Mouse (Mus musculus) MEL (cell line): ENCODE measurements at regions not wholly inside any gene's neighbourhood (a gene's known extent, or its start where the extent isn't known, plus 50 kb on each side); places are given as distances from the start of the nearest gene placed in this dataset.

ENCODE experiments used
- DNase-seq: peaks from one replicate; pipeline ENCODE4 v3.0.0; 2011; ENCODE audit warnings: low read depth, low spot score
- H3K27ac ChIP-seq: 2 replicates; pipeline ENCODE4 v1.5.1; 2012; ENCODE audit warnings: low read depth, mild to moderate bottlenecking, control low read depth, low read length, moderate library complexity; ENCODE audit not compliant: control insufficient read depth
- H3K27me3 ChIP-seq, 2 experiments: fragments of 150-350 bp in 1 of 2; sonication (generic) in 1 of 2; 2 replicates each; pipeline ENCODE4 v1.6.1; 2012; ENCODE audit warnings: low read length in 2 of 2, mild to moderate bottlenecking in 2 of 2, improper control_type of control experiment in 1 of 2, moderate library complexity in 1 of 2; ENCODE audit not compliant: insufficient read depth in 2 of 2, control insufficient read depth in 1 of 2
- H3K36me3 ChIP-seq, 2 experiments: 2 replicates each; pipeline ENCODE4 v1.6.1; 2012 to 2014; ENCODE audit warnings: low read length in 2 of 2, improper control_type of control experiment in 1 of 2, inconsistent platforms in 1 of 2, mild to moderate bottlenecking in 1 of 2; ENCODE audit not compliant: insufficient read depth in 2 of 2, control insufficient read depth in 1 of 2
- H3K4me1 ChIP-seq, 2 experiments: fragments of 150-350 bp in 1 of 2; sonication (generic) in 1 of 2; 2 replicates each; pipeline ENCODE4 v1.6.1; 2012; ENCODE audit warnings: low read length in 2 of 2, improper control_type of control experiment in 1 of 2, mild to moderate bottlenecking in 1 of 2; ENCODE audit not compliant: insufficient read depth in 2 of 2, control insufficient read depth in 1 of 2
- H3K4me3 ChIP-seq, 2 experiments: fragments of 150-350 bp in 1 of 2; sonication (generic) in 1 of 2; 2 replicates each; pipeline ENCODE4 v1.5.1; 2012; ENCODE audit warnings: low read depth in 2 of 2, low read length in 2 of 2, mild to moderate bottlenecking in 2 of 2, moderate library complexity in 2 of 2, control low read depth in 1 of 2, improper control_type of control experiment in 1 of 2; ENCODE audit not compliant: control insufficient read depth in 1 of 2, insufficient read depth in 1 of 2
- H3K79me2 ChIP-seq: 2 replicates; pipeline ENCODE4 v1.6.1; 2012; ENCODE audit warnings: mild to moderate bottlenecking, low read length, moderate library complexity; ENCODE audit not compliant: control insufficient read depth, poor library complexity, insufficient read depth
- H3K9ac ChIP-seq: 2 replicates; pipeline ENCODE4 v1.6.1; 2012; ENCODE audit warnings: low read depth, mild to moderate bottlenecking, control low read depth, low read length, moderate library complexity; ENCODE audit not compliant: control insufficient read depth, poor library complexity, severe bottlenecking
- H3K9me3 ChIP-seq: fragments of 150-350 bp; sonication (generic); replicated peaks from 2 replicates; pipeline ENCODE4 v1.6.1; 2012; ENCODE audit warnings: mild to moderate bottlenecking, low read length, improper control_type of control experiment, moderate library complexity; ENCODE audit not compliant: insufficient read depth
- CTCF ChIP-seq, 3 experiments: IDR thresholded peaks in 2 of 3; conservative IDR thresholded peaks in 1 of 3; 2 replicates each; pipeline ENCODE4 v1.5.1; 2011 to 2012; ENCODE audit warnings: low read length in 3 of 3, low read depth in 2 of 3, mild to moderate bottlenecking in 2 of 3, improper control_type of control experiment in 1 of 3, inconsistent platforms in 1 of 3, mixed read lengths in 1 of 3, moderate library complexity in 1 of 3; ENCODE audit not compliant: control insufficient read depth in 1 of 3, insufficient read depth in 1 of 3, poor library complexity in 1 of 3, severe bottlenecking in 1 of 3
- E2F4 ChIP-seq: IDR thresholded peaks from 2 replicates; pipeline ENCODE4 v1.6.1; 2011; ENCODE audit warnings: low read depth, low read length, improper control_type of control experiment, borderline replicate concordance
- GABPA ChIP-seq: IDR thresholded peaks from 2 replicates; pipeline ENCODE4 v1.6.1; 2012; ENCODE audit warnings: low read depth, mild to moderate bottlenecking, inconsistent platforms, low read length, improper control_type of control experiment, moderate library complexity
- GATA1 ChIP-seq: IDR thresholded peaks from 2 replicates; pipeline ENCODE4 v1.6.1; 2011; ENCODE audit warnings: low read depth, low read length, improper control_type of control experiment
- HCFC1 ChIP-seq: IDR thresholded peaks from 2 replicates; pipeline ENCODE4 v1.6.1; 2012; ENCODE audit warnings: low read depth, mild to moderate bottlenecking, inconsistent platforms, low read length, improper control_type of control experiment, moderate library complexity
- KAT2A ChIP-seq: conservative IDR thresholded peaks from 2 replicates; pipeline ENCODE4 v1.6.1; 2012; ENCODE audit warnings: low read depth, low read length, improper control_type of control experiment, inconsistent platforms
- MAX ChIP-seq: IDR thresholded peaks from 2 replicates; pipeline ENCODE4 v1.6.1; 2011; ENCODE audit warnings: low read length, improper control_type of control experiment
- MAZ ChIP-seq: IDR thresholded peaks from 2 replicates; pipeline ENCODE4 v1.6.1; 2012; ENCODE audit warnings: low read depth, mild to moderate bottlenecking, inconsistent platforms, low read length, improper control_type of control experiment
- MXI1 ChIP-seq: IDR thresholded peaks from 2 replicates; pipeline ENCODE4 v1.6.1; 2011; ENCODE audit warnings: mild to moderate bottlenecking, low read depth, low read length, improper control_type of control experiment
- MYB ChIP-seq: IDR thresholded peaks from 2 replicates; pipeline ENCODE4 v1.6.1; 2011; ENCODE audit warnings: mild to moderate bottlenecking, low read depth, low read length, improper control_type of control experiment
- NELFE ChIP-seq: IDR thresholded peaks from 2 replicates; pipeline ENCODE4 v1.6.1; 2011; ENCODE audit warnings: low read depth, low read length, improper control_type of control experiment
- NRF1 ChIP-seq: IDR thresholded peaks from 2 replicates; pipeline ENCODE4 v1.6.1; 2014; ENCODE audit warnings: low read depth, mild to moderate bottlenecking, inconsistent platforms, low read length, improper control_type of control experiment, moderate library complexity; ENCODE audit not compliant: poor library complexity, insufficient read depth, severe bottlenecking
- POLR2A ChIP-seq, 2 experiments: IDR thresholded peaks; 2 replicates each; pipeline ENCODE4 v1.6.1; 2011 to 2012; ENCODE audit warnings: low read length in 2 of 2, mild to moderate bottlenecking in 2 of 2, control low read depth in 1 of 2, improper control_type of control experiment in 1 of 2, low read depth in 1 of 2, moderate library complexity in 1 of 2; ENCODE audit not compliant: control insufficient read depth in 1 of 2, insufficient read depth in 1 of 2, poor library complexity in 1 of 2
- POLR2AphosphoS2 ChIP-seq: IDR thresholded peaks from 2 replicates; pipeline ENCODE4 v1.6.1; 2011; ENCODE audit warnings: low read length, improper control_type of control experiment
- RAD21 ChIP-seq: IDR thresholded peaks from 2 replicates; pipeline ENCODE4 v1.6.1; 2011; ENCODE audit warnings: mild to moderate bottlenecking, low read depth, low read length, improper control_type of control experiment
- RCOR1 ChIP-seq: IDR thresholded peaks from 2 replicates; pipeline ENCODE4 v1.6.1; 2012; ENCODE audit warnings: low read depth, mild to moderate bottlenecking, inconsistent platforms, low read length, improper control_type of control experiment
- TAL1 ChIP-seq: IDR thresholded peaks from 2 replicates; pipeline ENCODE4 v1.6.1; 2012; ENCODE audit warnings: mild to moderate bottlenecking, inconsistent platforms, low read length, moderate library complexity, mixed read lengths
- UBTF ChIP-seq: IDR thresholded peaks from 2 replicates; pipeline ENCODE4 v1.6.1; 2012; ENCODE audit warnings: low read depth, mild to moderate bottlenecking, inconsistent platforms, low read length, improper control_type of control experiment, moderate library complexity, borderline replicate concordance; ENCODE audit not compliant: insufficient read depth
- ZKSCAN1 ChIP-seq: IDR thresholded peaks from 2 replicates; pipeline ENCODE4 v1.6.1; 2012; ENCODE audit warnings: low read depth, mild to moderate bottlenecking, inconsistent platforms, low read length, improper control_type of control experiment, moderate library complexity
- ZMIZ1 ChIP-seq: IDR thresholded peaks from 2 replicates; pipeline ENCODE4 v1.6.1; 2012; ENCODE audit warnings: low read depth, mild to moderate bottlenecking, inconsistent platforms, low read length, improper control_type of control experiment, moderate library complexity

DNA sequence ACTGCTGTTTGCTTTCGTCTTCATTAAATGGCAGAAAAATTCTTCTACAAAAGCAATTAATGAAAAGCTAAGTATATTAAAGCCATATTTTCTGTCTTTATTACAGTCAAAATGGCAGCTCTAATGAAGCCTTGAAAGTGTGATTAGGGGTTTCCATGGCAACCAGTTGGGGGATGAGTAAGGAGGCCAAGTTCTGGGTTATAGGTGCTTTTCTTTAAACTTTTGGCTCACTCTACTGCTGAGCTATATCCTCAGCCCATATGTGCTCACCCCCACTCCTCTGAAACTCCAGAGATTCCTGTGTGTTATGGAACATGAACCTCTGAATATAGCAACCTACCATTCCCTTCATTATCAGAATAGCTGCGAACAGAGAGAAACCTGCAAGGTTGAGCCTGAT is 240.9 kb upstream of the S100g start:
- DNase-seq = no peak
- TF ChIP-seq MXI1 (no peak), KAT2A (no peak), E2F4 (no peak), HCFC1 (no peak), TAL1 (no peak), POLR2A (IDR thresholded peaks at IDR 0.05; ENCODE audit: control insufficient read depth in 1 of 2, insufficient read depth in 1 of 2, low read depth in 1 of 2, low read length in 2 of 2, poor library complexity in 1 of 2) (no peak), ZMIZ1 (no peak), CTCF (IDR thresholded peaks at IDR 0.05 in 2 of 3, conservative IDR thresholded peaks at IDR 0.05 in 1 of 3; ENCODE audit: control insufficient read depth in 1 of 3, insufficient read depth in 1 of 3, low read depth in 2 of 3, low read length in 3 of 3, poor library complexity in 1 of 3, severe bottlenecking in 1 of 3) (no peak), GABPA (no peak), RAD21 (no peak), POLR2AphosphoS2 (no peak)
- Histone ChIP-seq H3K4me3 (no peak overlapping the region), H3K9me3 (no peaks in the 10 kb centered on the region), H3K27me3 (no peaks in the 10 kb centered on the region), H3K27ac (no peak overlapping the region), H3K79me2 (no peaks in the 10 kb centered on the region), H3K9ac (no peak overlapping the region), H3K4me1 (no peaks in the 10 kb centered on the region), H3K36me3 (no peaks in the 10 kb centered on the region)

DNA sequence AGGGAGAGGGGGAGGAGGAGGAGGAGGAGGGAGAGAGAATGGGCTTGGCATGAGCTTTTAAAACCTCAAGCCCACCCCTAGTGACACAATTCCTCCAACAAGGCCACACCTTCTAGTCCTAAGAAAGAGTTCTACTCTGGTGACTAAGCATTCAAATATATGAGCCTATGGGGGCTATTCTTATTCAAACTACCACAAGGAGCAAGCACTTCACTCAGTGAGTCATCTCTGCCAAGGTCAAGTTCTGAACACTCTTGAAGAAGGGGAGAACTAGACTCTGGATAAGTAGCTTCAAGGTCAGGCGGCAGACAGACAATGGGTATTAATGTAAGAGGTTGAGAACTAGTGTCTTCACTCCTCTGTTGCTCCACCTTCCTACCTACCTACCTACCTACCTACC is 239.0 kb upstream of the S100g start:
- Histone ChIP-seq H3K79me2 (no peaks in the 10 kb centered on the region), H3K27ac (no peak overlapping the region), H3K27me3 (no peaks in the 10 kb centered on the region)
- TF ChIP-seq UBTF (no peak), GATA1 (no peak), RCOR1 (no peak), ZKSCAN1 (no peak), NRF1 (no peak), MAX (no peak), E2F4 (no peak), ZMIZ1 (no peak), MAZ (no peak), MYB (no peak), NELFE (no peak), POLR2A (IDR thresholded peaks at IDR 0.05; ENCODE audit: control insufficient read depth in 1 of 2, insufficient read depth in 1 of 2, low read depth in 1 of 2, low read length in 2 of 2, poor library complexity in 1 of 2) (no peak)
- TF ChIP-seq, all 39 proteins: peak for 0
- Histone ChIP-seq H3K36me3 (no peaks in the 10 kb centered on the region), H3K4me1 (no peaks in the 10 kb centered on the region), H3K9me3 (no peaks in the 10 kb centered on the region), H3K4me3 (no peak overlapping the region), H3K9ac (no peak overlapping the region)
- no peak for DNase-seq
